Mouse (Mus musculus) hindbrain, postnatal 0 days (tissue): ENCODE measurements at regions not wholly inside any gene's neighbourhood (a gene's known extent, or its start where the extent isn't known, plus 50 kb on each side); places are given as distances from the start of the nearest gene placed in this dataset.

ENCODE experiments used
- ATAC-seq: fragments of 200-750 bp; cut with Nextera tagmentation; 2 replicates; pipeline ENCODE4 v1.8.0; 2017; ENCODE audit warnings: mild to moderate bottlenecking, moderate TSS enrichment, moderate library complexity
- DNase-seq: peaks from one replicate; pipeline ENCODE4 v3.0.0-alpha.2; 2015; ENCODE audit warnings: low spot score
- H3K27ac ChIP-seq: fragments of 300-500 bp; sonication (generic); 2 replicates; pipeline ENCODE4 v1.5.1; 2014; ENCODE audit warnings: mild to moderate bottlenecking
- H3K27me3 ChIP-seq: fragments of 300-500 bp; sonication (generic); 2 replicates; pipeline ENCODE4 v1.6.1; 2014; ENCODE audit warnings: low read length, mixed read lengths; ENCODE audit not compliant: insufficient read depth
- H3K36me3 ChIP-seq: fragments of 300-500 bp; sonication (generic); 2 replicates; pipeline ENCODE4 v1.6.1; 2014; ENCODE audit warnings: low read length, mixed read lengths; ENCODE audit not compliant: insufficient read depth
- H3K4me1 ChIP-seq: fragments of 300-500 bp; sonication (generic); 2 replicates; pipeline ENCODE4 v1.6.1; 2014; ENCODE audit warnings: antibody characterized with exemption, low read length, mixed read lengths; ENCODE audit not compliant: insufficient read depth
- H3K4me2 ChIP-seq: fragments of 300-500 bp; sonication (generic); 2 replicates; pipeline ENCODE4 v1.6.1; 2014; ENCODE audit warnings: low read depth, mild to moderate bottlenecking, low read length, moderate library complexity, mixed read lengths
- H3K4me3 ChIP-seq: fragments of 300-500 bp; sonication (generic); 2 replicates; pipeline ENCODE4 v1.5.1; 2014; ENCODE audit warnings: low read length
- H3K9ac ChIP-seq: fragments of 300-500 bp; sonication (generic); replicated peaks from 2 replicates; pipeline ENCODE4 v1.6.1; 2014; ENCODE audit warnings: mild to moderate bottlenecking, low read length, moderate library complexity, mixed read lengths
- H3K9me3 ChIP-seq: fragments of 300-500 bp; sonication (generic); 2 replicates; pipeline ENCODE4 v1.6.1; 2016; ENCODE audit warnings: low read length, mixed read lengths
- CTCF ChIP-seq: IDR thresholded peaks from 2 replicates; pipeline ENCODE4 v1.5.1; 2016; ENCODE audit warnings: antibody characterized with exemption, control low read depth, low read depth
- WGBS: fragments of 180-500 bp; shearing (Covaris S2); extraction: QIAGEN DNeasy Blood & Tissue Kit; methylation state at CpG from one replicate; pipeline ENCODE4 v1.1.7; 2014; 5-methylcytosine and 5-hydroxymethylcytosine counted together

GRCm38 (mm10) chr11:17620462-17621248 lies 333.0 kb downstream of the Etaa1 start:
- ATAC-seq (no peak), DNase-seq (no peak)
- TF ChIP-seq CTCF, result no peak
- H3K27ac ChIP-seq, result no peak overlapping the region
- 87% methylated on average over 3 of the region's 3 CpGs for WGBS
- no peak overlapping the region for H3K4me3 ChIP-seq
- no peak overlapping the region for H3K4me2 ChIP-seq
- no peaks in the 10 kb centered on the region for H3K9me3 ChIP-seq
- H3K9ac ChIP-seq, result no peak overlapping the region
- H3K36me3 ChIP-seq, result no peaks in the 10 kb centered on the region
- H3K4me1 ChIP-seq, result no peaks in the 10 kb centered on the region
- H3K27me3 ChIP-seq, result no peaks in the 10 kb centered on the region

- H3K36me3 ChIP-seq, result no peaks in the 10 kb centered on the region
- no peaks in the 10 kb centered on the region for H3K27me3 ChIP-seq
- 83% methylated on average over 2 of the region's 2 CpGs for WGBS
- ATAC-seq (no peak), DNase-seq (no peak)
- no peaks in the 10 kb centered on the region for H3K9me3 ChIP-seq
- no peak overlapping the region for H3K4me3 ChIP-seq
- H3K9ac ChIP-seq, result no peak overlapping the region
- no peak for TF ChIP-seq CTCF
- H3K4me2 ChIP-seq, result no peak overlapping the region
- no peak overlapping the region for H3K27ac ChIP-seq
- H3K4me1 ChIP-seq, result no peaks in the 10 kb centered on the region
These were observed 324.0 kb downstream of the Etaa1 start for GRCm38 (mm10) chr11:17629541-17630171.

- Histone ChIP-seq H3K9ac (no peak overlapping the region), H3K4me1 (no peaks in the 10 kb centered on the region), H3K27ac (no peak overlapping the region), H3K4me2 (no peak overlapping the region), H3K9me3 (no peaks in the 10 kb centered on the region), H3K36me3 (no peaks in the 10 kb centered on the region), H3K27me3 (no peaks in the 10 kb centered on the region), H3K4me3 (no peak overlapping the region)
- ATAC-seq (no peak), DNase-seq (no peak)
- WGBS, result 0% methylated on average over 1 of the region's 1 CpGs
- no peak for TF ChIP-seq CTCF
These were observed 323.5 kb downstream of the Etaa1 start for GRCm38 (mm10) chr11:17630172-17630553.

GRCm38 (mm10) chr11:17637158-17637557 lies 316.5 kb downstream of the Etaa1 start:
- no peak overlapping the region for H3K4me3 ChIP-seq
- H3K4me1 ChIP-seq, result no peaks in the 10 kb centered on the region; the same call in 1 of the 2 replicates
- ATAC-seq, result no peak
- DNase-seq, result no peak
- H3K9ac ChIP-seq, result no peak overlapping the region
- H3K27ac ChIP-seq, result no peak overlapping the region
- TF ChIP-seq CTCF, result no peak
- H3K27me3 ChIP-seq, result no peaks in the 10 kb centered on the region
- no peaks in the 10 kb centered on the region for H3K36me3 ChIP-seq
- H3K4me2 ChIP-seq, result no peak overlapping the region
- H3K9me3 ChIP-seq, result no peaks in the 10 kb centered on the region
- 76% methylated on average over 3 of the region's 3 CpGs for WGBS

- Histone ChIP-seq H3K27ac (no peak overlapping the region), H3K9me3 (no peaks in the 10 kb centered on the region), H3K9ac (no peak overlapping the region), H3K36me3 (no peaks in the 10 kb centered on the region), H3K4me3 (no peak overlapping the region), H3K4me2 (no peak overlapping the region), H3K4me1 (no peaks in the 10 kb centered on the region; the same call in 1 of the 2 replicates), H3K27me3 (no peaks in the 10 kb centered on the region)
- DNase-seq (peak; percentile 36), ATAC-seq (no peak)
- peak; percentile 47 for TF ChIP-seq CTCF
- 63% methylated on average over 7 of the region's 7 CpGs for WGBS
These were observed 313.8 kb downstream of the Etaa1 start for GRCm38 (mm10) chr11:17639922-17640321.

GRCm38 (mm10) chr11:17647441-17647840 lies 306.2 kb downstream of the Etaa1 start:
- Histone ChIP-seq H3K9ac (no peak overlapping the region), H3K36me3 (no peaks in the 10 kb centered on the region), H3K27ac (no peak overlapping the region), H3K4me1 (no peaks in the 10 kb centered on the region), H3K4me3 (no peak overlapping the region), H3K9me3 (no peaks in the 10 kb centered on the region), H3K27me3 (no peaks in the 10 kb centered on the region), H3K4me2 (no peak overlapping the region)
- no peak for TF ChIP-seq CTCF
- DNase-seq, result no peak
- ATAC-seq, result no peak
